Mouse (Mus musculus): ENCODE measurements around the gene Zfp111. TPM values are rescaled to one million over a fixed set of nuclear protein-coding genes. Genes with fewer than 3 reads are reported as not detected.

The Zfp111 gene
- polyA plus RNA-seq (2012; rRNA removed): 0.77 and 0.83 TPM in 2 replicates

DNA sequence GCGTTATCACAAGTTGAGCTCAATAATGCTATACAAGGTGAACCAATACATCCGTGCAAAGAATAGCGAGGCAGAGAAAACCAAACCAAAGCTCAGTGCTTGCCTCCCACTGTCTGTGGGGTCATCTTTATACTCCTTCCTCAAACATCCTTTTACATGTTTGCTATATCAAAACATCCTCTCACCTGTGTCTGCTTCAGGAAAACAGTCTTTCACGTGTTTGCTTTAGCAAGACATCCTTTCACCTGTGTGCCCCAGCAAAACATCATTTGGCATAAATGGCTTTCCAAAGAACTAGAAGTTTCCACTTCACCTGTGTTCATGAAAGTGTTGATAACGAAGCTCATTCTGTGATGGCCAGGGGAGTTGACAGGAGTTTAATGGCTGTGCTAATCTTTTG lies at the start of gene Zfp111:
Gene Zfp111 (minus strand): TSS at position 101 of the 400 bp plus-strand sequence.

DNA sequence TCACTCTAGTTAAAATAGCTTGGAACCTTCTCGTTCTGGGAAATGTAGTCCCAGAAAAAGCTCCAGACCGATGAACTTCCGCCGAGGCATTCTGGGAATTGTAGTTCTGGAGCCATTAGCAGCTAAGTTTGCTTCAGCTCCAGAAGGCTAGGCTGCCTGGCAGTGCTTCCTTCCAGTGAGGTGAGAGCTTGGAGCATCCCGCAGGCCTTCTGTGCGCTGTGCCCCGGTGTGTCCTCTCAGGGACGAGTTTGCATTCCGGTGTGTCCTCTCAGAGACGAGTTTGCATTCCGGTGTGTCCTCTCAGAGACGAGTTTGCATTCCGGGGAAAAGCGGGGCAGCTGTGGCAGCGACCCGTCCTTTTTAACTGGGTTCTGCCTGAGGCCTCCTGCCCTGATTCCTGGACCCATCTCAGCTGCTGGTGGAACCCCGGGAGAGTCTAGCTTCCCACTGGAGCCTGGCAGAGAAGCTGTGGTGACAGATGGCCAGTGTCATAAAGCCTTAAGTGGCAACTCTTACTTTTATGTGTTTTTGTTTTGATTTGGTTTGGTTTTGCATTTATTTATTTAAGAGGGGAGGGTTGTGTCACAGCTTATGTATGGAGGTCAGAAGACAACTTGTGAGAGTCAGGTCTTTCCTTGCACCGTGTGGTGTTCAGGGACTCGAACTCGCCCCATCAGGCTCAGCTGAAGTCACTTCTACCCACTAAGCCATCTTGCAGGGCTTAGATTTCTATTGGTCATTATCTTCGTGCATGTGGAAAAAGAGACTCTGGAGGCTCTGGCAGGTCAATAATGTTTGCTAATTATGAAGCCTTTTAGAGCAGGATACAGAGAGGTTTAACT lies 43.6 kb upstream of the Zfp111 start, which contains the start of gene Zfp108:
Gene Zfp108 (plus strand): TSS at position 162 of the 842 bp plus-strand sequence.

DNA sequence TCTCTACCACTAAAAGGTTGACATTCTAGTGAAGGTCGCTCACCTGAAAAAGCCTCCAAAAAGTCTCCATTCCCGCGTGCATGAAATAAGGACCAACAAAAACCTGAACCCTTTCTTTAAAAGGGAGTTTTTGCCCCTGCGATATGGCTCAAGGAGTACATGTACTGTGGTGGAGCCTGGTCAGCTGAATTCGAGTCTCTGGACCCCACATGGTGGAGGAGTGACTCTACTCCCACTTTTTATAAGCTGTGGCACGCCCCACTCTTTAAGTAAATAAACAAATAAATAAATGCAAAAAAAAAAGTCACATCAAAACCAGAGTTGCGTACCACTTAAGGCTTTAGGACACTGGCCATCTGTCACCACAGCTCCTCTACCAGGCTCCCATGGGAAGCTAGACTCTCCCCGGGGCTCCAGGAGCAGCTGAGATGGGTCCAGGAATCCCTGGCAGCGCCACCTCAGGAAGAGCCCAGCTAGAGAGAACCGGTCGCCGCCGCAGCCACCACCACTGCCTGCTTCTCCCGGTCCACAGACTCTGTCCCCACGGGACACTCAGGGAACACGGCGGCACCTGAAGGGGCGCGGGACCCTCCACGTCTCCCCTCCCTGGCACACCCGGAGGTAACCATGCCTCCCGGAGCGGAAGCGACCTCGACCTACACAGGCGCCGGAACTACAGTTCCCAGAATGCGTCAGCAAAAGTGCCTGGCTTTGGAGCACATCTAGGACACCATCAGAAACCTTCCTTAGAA lies 26.0 kb upstream of the Zfp111 start, which contains the start of gene Zfp109:
Gene Zfp109 (minus strand): TSS at position 521 of the 752 bp plus-strand sequence.

DNA sequence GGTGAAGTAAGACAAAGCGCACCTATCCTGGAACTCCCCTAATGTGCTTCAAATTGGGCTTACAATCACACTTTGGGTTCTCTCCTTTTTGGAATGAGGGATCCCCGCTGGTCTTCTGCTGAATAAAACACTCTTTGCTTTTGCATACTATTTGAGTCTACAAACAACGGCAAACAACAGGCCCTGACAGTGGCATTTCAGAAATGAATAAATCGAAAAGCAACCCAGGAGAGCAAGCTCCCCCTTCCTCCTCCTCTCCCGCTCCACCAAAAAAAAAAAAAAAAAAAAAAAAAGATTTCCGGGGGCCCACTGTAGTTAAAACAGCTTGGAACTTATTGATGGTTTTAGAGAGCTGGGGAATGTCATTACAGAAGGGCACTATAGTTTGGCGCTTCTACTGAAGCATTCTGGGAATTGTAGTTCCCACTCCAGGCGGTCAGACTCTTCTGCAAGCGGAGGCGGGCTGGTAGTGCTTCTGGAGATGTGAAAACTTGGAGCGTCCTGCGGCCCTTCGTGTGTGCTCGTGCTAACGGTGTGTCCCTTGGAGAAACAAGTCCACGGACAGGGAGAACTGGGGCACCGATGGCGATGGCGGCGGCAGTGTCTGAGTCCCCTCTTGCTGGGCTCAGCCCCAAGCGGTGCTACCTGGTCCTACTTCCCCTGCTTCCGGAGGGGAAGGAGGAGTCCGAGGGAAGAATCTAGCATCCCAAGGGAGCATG lies 36.5 kb downstream of the Zfp111 start, which contains the start of gene Zfp114:
Gene Zfp114 (plus strand): TSS at position 443 of the 719 bp plus-strand sequence.

Other genes with a start within 250 kb of the Zfp111 start
- gene Vmn1r181, start 236.8 kb downstream of the Zfp111 start, polyA plus RNA-seq (2012; rRNA removed): not detected in 2 replicates
- not detected in 2 replicates for gene V1rd19, start 209.8 kb downstream of the Zfp111 start, polyA plus RNA-seq (2012; rRNA removed)
- not detected in 2 replicates for gene Vmn1r183, start 158.2 kb downstream of the Zfp111 start, polyA plus RNA-seq (2012; rRNA removed)
- 8.7 and 10.0 TPM in 2 replicates for gene Zfp180, start 129.5 kb downstream of the Zfp111 start, polyA plus RNA-seq (2012; rRNA removed)
- 0.37 and 0.50 TPM in 2 replicates for gene Zfp112, start 99.1 kb downstream of the Zfp111 start, polyA plus RNA-seq (2012; rRNA removed)
- 2.0 and 2.1 TPM in 2 replicates for gene Zfp235, start 77.3 kb downstream of the Zfp111 start, polyA plus RNA-seq (2012; rRNA removed)
- gene Zfp114, start 36.4 kb downstream of the Zfp111 start, polyA plus RNA-seq (2012; rRNA removed): 0.14 and 0.17 TPM in 2 replicates
- gene Zfp109, start 26.1 kb upstream of the Zfp111 start, polyA plus RNA-seq (2012; rRNA removed): 0.79 and 0.90 TPM in 2 replicates
- 0.21 and 0.28 TPM in 2 replicates for gene Zfp108, start 43.4 kb upstream of the Zfp111 start, polyA plus RNA-seq (2012; rRNA removed)
- gene Zfp93, start 59.0 kb upstream of the Zfp111 start, polyA plus RNA-seq (2012; rRNA removed): 0.62 and 0.68 TPM in 2 replicates
- gene Zfp61, start 89.8 kb upstream of the Zfp111 start, polyA plus RNA-seq (2012; rRNA removed): 2.7 and 3.1 TPM in 2 replicates
- 1.7 and 1.9 TPM in 2 replicates for gene Zfp94, start 105.2 kb upstream of the Zfp111 start, polyA plus RNA-seq (2012; rRNA removed)
- gene Tescl, start 122.5 kb upstream of the Zfp111 start, polyA plus RNA-seq (2012; rRNA removed): not detected in 2 replicates
- gene Lypd5, start 137.8 kb upstream of the Zfp111 start, polyA plus RNA-seq (2012; rRNA removed): not detected in 2 replicates
- gene Kcnn4, start 158.8 kb upstream of the Zfp111 start, polyA plus RNA-seq (2012; rRNA removed): 96.6 and 108 TPM in 2 replicates
- gene Smg9, start 188.2 kb upstream of the Zfp111 start, polyA plus RNA-seq (2012; rRNA removed): 18.1 and 19.0 TPM in 2 replicates
- gene Irgc1, start 240.9 kb upstream of the Zfp111 start, polyA plus RNA-seq (2012; rRNA removed): 0.01 TPM in 1 of 2 replicates, not detected in the other

Data from liver, embryonic 14 days (tissue).